Mouse (Mus musculus) gastrocnemius, adult 2 months (tissue): Measurements from ENCODE around the gene Gm5142. TPM values are rescaled to one million over a fixed set of nuclear protein-coding genes. Genes with fewer than 3 reads are reported as not detected.

Experiments used
- DNase-seq: peaks from one replicate; pipeline ENCODE4 v3.0.0; 2022
- H3K27ac ChIP-seq: fragments of 200-600 bp; 2 replicates; pipeline ENCODE4 v1.8.1; 2022; ENCODE audit warnings: mild to moderate bottlenecking
- H3K4me3 ChIP-seq: fragments of 200-600 bp; 2 replicates; pipeline ENCODE4 v1.8.1; 2022; ENCODE audit warnings: mild to moderate bottlenecking, moderate library complexity
- CTCF ChIP-seq: fragments of 200-600 bp; IDR thresholded peaks from 2 replicates; pipeline ENCODE4 v1.8.1; 2022; ENCODE audit warnings: antibody characterized with exemption, mild to moderate bottlenecking, moderate library complexity
- intact Hi-C: fragments of 180-260 bp; cut with DNase I; formaldehyde crosslinking; loops from one replicate; pipeline ENCODE4 v1.15.1; 2025
- long read RNA-seq, 2 experiments: library from polyadenylated mRNA; stranded (forward); transcript quantifications; one replicate each; pipeline ENCODE4 v2.0.0; 2021
- total RNA-seq, 2 experiments: library from RNA; stranded (reverse); gene quantifications; 2 replicates each; pipeline ENCODE4 v1.2.3; 2021

Gm5142 gene
- not detected for total RNA-seq
- long read RNA-seq, experiment 1, result 0 reads
- long read RNA-seq, experiment 2, result 0 reads

DNA sequence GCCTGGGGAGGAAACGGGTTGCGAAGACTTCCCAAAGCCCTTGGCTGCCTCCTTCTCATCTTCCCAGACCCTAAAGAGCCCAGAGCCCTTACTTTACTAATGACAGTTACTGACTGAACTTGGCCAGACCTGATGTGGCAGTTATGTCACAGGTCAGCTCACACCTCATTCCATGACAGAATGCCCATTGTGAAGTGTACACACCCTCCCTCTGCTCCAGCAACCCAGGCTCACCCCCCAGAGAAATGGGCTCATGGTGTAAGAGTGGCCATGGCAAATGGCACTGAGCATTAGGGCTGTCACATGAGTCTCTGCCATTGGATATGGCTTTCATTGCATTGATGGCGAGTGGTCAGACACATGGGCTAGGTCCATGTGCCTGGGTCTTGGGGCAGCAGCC lies at the start of gene Gm5142:
Gm5142 (minus strand) TSS at position 101 of the 400 bp plus-strand sequence.
- intact Hi-C loops, result no loop called here
- no peak within 1 kb of the TSS for H3K27ac ChIP-seq
- no peak for DNase-seq
- no peak within 1 kb of the TSS for H3K4me3 ChIP-seq
- TF ChIP-seq CTCF, result no peak

- no peak overlapping the region for H3K27ac ChIP-seq
- TF ChIP-seq CTCF, result no peak
- H3K4me3 ChIP-seq, result no peak overlapping the region
- intact Hi-C loops, result no loop called here
- DNase-seq, result no peak
Measured at GRCm38 (mm10) chr14:59226240-59226639, 47.7 kb upstream of the Gm5142 start.

- Histone ChIP-seq H3K27ac (no peak overlapping the region), H3K4me3 (no peak overlapping the region)
- intact Hi-C loops, result no loop called here
- DNase-seq, result no peak
- TF ChIP-seq CTCF, result no peak
Measured at GRCm38 (mm10) chr14:59219241-59219640, 40.7 kb upstream of the Gm5142 start.

DNA sequence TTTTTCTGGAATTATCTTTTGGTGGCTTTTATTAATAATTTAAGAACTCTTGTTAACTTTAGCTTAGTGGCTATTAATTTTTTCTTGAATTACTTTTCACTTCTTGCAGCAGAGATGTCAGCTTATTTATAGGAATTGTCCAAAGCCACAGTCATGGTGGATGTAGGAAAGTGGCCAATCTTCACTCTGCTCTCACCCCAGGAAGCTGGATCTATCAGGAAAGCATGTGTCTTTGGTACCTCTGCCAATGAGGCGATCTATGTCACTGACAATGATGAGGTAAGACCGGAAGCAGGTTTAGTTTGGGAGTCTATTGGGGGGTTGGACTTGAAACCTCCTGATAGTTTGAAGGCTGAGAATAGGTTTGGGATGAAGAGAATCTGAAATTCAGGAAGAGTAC lies 31.3 kb upstream of the Gm5142 start:
- intact Hi-C loops, result loop anchor here (10.0 kb wide), 1 partner anchor 1135 kb away; the partner anchor contains the start of gene Fgf9

GRCm38 (mm10) chr14:59209003-59209402 lies 30.5 kb upstream of the Gm5142 start:
- intact Hi-C loops, result loop anchor here (10.0 kb wide), 1 partner anchor 1134 kb away; the partner anchor contains the start of gene Fgf9

More for the DNA sequence above, 31.3 kb upstream of the Gm5142 start:
- TF ChIP-seq CTCF, result no peak
- Histone ChIP-seq H3K4me3 (no peak overlapping the region), H3K27ac (no peak overlapping the region)
- DNase-seq, result no peak

GRCm38 (mm10) chr14:59205976-59206583 lies 27.5 kb upstream of the Gm5142 start:
- H3K4me3 ChIP-seq, result no peak overlapping the region
- H3K27ac ChIP-seq, result no peak overlapping the region
- intact Hi-C loops, result loop anchor here (10.0 kb wide), 1 partner anchor 1131 kb away; the partner anchor contains the start of gene Fgf9
- DNase-seq, result no peak
- no peak for TF ChIP-seq CTCF

More at GRCm38 (mm10) chr14:59209003-59209402, 30.5 kb upstream of the Gm5142 start:
- Histone ChIP-seq H3K4me3 (no peak overlapping the region), H3K27ac (no peak overlapping the region)
- no peak for TF ChIP-seq CTCF
- DNase-seq, result no peak

DNA sequence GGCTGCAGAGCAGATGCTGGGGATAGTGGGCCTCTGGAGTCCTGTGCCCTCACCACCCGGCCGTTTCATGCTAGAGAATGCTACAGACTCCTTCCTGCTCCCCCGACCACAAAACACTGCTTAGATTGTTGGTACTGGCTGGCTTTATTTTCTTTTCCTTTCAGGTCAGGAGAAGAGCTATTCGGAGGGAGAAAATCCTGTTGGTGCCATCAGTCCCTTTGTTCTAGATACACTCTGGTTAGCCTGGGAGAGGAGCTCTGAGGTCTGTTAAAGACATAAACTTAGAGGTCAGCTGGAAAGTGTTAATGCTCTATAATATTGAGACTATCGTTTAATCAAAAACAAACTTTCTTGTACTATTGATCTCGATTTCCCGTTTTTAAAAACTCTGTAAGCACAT lies 26.9 kb upstream of the Gm5142 start:
- intact Hi-C loops, result loop anchor here (10.0 kb wide), 1 partner anchor 1131 kb away; the partner anchor contains the start of gene Fgf9
- Histone ChIP-seq H3K27ac (no peak overlapping the region), H3K4me3 (no peak overlapping the region)
- TF ChIP-seq CTCF, result no peak
- DNase-seq, result no peak

DNA sequence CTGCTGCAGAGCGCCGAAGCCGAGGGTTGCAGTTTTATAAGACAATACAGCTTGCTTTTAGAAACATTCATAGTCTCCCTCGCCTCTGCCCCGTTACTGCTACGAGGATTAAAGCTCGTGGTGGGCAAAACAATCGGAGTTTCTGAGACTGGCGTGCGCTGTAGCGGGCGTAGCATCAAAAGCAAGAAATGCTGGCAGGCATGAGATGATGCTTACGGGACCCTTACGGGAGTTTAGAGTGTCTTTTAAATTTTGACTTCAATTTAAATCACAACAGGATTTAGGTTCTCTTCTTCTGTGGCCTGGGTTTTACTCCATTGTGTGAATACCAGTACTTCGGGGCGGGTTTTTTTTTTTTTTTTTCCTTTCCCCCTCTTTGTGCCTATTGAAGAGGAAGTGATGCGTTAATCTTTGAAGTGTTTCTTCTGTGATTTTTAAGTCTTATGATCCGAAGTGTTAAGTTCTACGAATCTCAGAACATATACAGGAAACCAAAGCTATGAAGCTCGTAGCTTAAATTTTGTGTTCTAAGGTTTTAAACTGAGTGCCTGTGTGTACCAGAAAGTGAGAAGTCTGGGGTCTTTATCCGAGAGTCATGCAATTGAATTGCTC lies 23.2 kb upstream of the Gm5142 start:
- no peak for DNase-seq
- no peak for TF ChIP-seq CTCF
- Histone ChIP-seq H3K27ac (peak overlapping the region; percentile 96), H3K4me3 (peak overlapping the region; percentile 99)
- intact Hi-C loops, result loop anchor here (10.0 kb wide), 1 partner anchor 1127 kb away; the partner anchor contains the start of gene Fgf9

GRCm38 (mm10) chr14:59200711-59201603 lies 22.4 kb upstream of the Gm5142 start, which contains the start of gene Rcbtb1:
Gene Rcbtb1, plus strand, starts transcription at chr14:59201209.
- intact Hi-C loops, result loop anchor here (10.0 kb wide), 1 partner anchor 1126 kb away; the partner anchor contains the start of gene Fgf9
- Histone ChIP-seq H3K27ac (peak within 1 kb of the TSS; percentile 96), H3K4me3 (peak within 1 kb of the TSS; percentile 99)
- DNase-seq, result peak; percentile 96
- peak; percentile 72 for TF ChIP-seq CTCF

GRCm38 (mm10) chr14:59186121-59186520 lies 7.6 kb upstream of the Gm5142 start:
- no peak for TF ChIP-seq CTCF
- Histone ChIP-seq H3K27ac (no peak overlapping the region), H3K4me3 (no peak overlapping the region)
- intact Hi-C loops, result no loop called here
- no peak for DNase-seq

DNA sequence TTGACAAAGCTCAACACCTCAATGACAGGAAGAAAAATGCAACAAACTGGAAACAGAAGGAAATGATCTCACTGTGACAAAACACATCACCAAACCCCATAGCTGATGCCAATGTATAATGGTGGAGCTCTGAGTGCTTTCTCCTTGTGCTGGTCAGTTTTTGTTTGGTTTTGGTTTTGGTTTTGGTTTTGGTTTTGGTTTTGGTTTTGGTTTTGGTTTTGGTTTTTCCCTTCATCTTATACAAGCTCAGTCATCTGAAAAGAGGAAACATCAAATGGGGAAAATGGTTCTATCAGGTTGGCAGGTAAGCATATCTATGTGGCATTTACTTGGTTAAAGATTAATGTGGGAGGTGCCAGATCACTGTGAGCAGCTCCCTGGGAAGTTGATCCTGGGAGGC lies 7.0 kb upstream of the Gm5142 start:
- TF ChIP-seq CTCF, result no peak
- intact Hi-C loops, result no loop called here
- DNase-seq, result no peak
- no peak overlapping the region for H3K4me3 ChIP-seq
- H3K27ac ChIP-seq, result no peak overlapping the region

DNA sequence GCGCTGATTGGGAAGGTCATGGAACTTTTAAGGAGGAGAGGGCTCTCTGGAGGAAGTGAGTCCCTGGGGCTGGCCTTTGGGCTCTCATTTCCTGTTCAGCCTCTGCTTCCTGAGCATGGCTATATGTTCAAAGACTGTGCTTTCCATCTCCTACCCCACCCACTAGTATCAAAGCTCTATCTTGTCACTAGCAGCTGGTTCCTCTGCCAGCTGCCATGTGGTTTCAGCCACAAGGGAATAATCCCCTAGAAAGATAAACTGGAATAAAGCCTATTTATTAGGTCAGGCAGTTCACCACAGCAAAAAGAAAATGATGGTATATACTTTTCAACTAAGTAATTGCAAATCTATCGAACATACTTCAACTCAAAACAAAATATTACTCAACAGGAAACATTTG lies 4.2 kb upstream of the Gm5142 start:
- intact Hi-C loops, result no loop called here
- Histone ChIP-seq H3K27ac (no peak overlapping the region), H3K4me3 (no peak overlapping the region)
- DNase-seq, result no peak
- TF ChIP-seq CTCF, result no peak
